Mouse (Mus musculus) limb, embryonic 14.5 days (tissue): ENCODE measurements around the gene Mme. TPM values are rescaled to one million over a fixed set of nuclear protein-coding genes. Genes with fewer than 3 reads are reported as not detected.

ENCODE experiments used
- ATAC-seq: fragments of 200-750 bp; cut with Nextera tagmentation; 2 replicates; pipeline ENCODE4 v1.8.0; 2017; ENCODE audit warnings: low read depth, moderate number of reproducible peaks, moderate TSS enrichment; ENCODE audit not compliant: low FRiP score
- DNase-seq: peaks from one replicate; pipeline ENCODE4 v3.0.0-alpha.2; 2015; ENCODE audit warnings: low spot score
- H3K27ac ChIP-seq: fragments of 300-500 bp; sonication (generic); replicated peaks from 2 replicates; pipeline ENCODE4 v1.5.1; 2014; ENCODE audit warnings: low read depth, mild to moderate bottlenecking, low read length, moderate library complexity, mixed read lengths
- H3K27me3 ChIP-seq: fragments of 300-500 bp; sonication (generic); 2 replicates; pipeline ENCODE4 v1.6.1; 2014; ENCODE audit warnings: low read length, mixed read lengths; ENCODE audit not compliant: control insufficient read depth, insufficient read depth
- H3K36me3 ChIP-seq: fragments of 300-500 bp; sonication (generic); 2 replicates; pipeline ENCODE4 v1.6.1; 2014; ENCODE audit warnings: mild to moderate bottlenecking, low read length, moderate library complexity, mixed read lengths; ENCODE audit not compliant: control insufficient read depth, insufficient read depth
- H3K4me1 ChIP-seq: fragments of 300-500 bp; sonication (generic); 2 replicates; pipeline ENCODE4 v1.6.1; 2014; ENCODE audit warnings: antibody characterized with exemption, low read length, mixed read lengths; ENCODE audit not compliant: control insufficient read depth, insufficient read depth
- H3K4me2 ChIP-seq: fragments of 300-500 bp; sonication (generic); replicated peaks from 2 replicates; pipeline ENCODE4 v1.6.1; 2014; ENCODE audit warnings: low read depth, mild to moderate bottlenecking, low read length, moderate library complexity; ENCODE audit not compliant: severe bottlenecking
- H3K4me3 ChIP-seq: fragments of 300-500 bp; sonication (generic); replicated peaks from 2 replicates; pipeline ENCODE4 v1.5.1; 2014; ENCODE audit warnings: low read length
- H3K9ac ChIP-seq: fragments of 300-500 bp; sonication (generic); 2 replicates; pipeline ENCODE4 v1.6.1; 2014; ENCODE audit warnings: mild to moderate bottlenecking, low read depth, low read length, moderate library complexity; ENCODE audit not compliant: severe bottlenecking
- H3K9me3 ChIP-seq: fragments of 300-500 bp; sonication (generic); 2 replicates; pipeline ENCODE4 v1.6.1; 2016; ENCODE audit warnings: low read length; ENCODE audit not compliant: control insufficient read depth
- POLR2A ChIP-seq: fragments of 200-500 bp; IDR thresholded peaks from 2 replicates; pipeline ENCODE4 v1.8.0; 2012; ENCODE audit warnings: inconsistent platforms, mild to moderate bottlenecking, moderate library complexity, borderline replicate concordance; ENCODE audit not compliant: insufficient read depth, insufficient read length; ENCODE audit errors: extremely low read depth
- WGBS: fragments of 180-500 bp; shearing (Covaris S2); extraction: QIAGEN DNeasy Blood & Tissue Kit; methylation state at CpG from one replicate; pipeline ENCODE4 v1.1.7; 2014; 5-methylcytosine and 5-hydroxymethylcytosine counted together
- polyA plus RNA-seq, 2 experiments: library from polyadenylated mRNA; depleted of rRNA in 1 of 2; stranded (reverse) in 1 of 2; unstranded in 1 of 2; fragments of >200 nt; fragmentation: Nextera tagmentation in 1 of 2; extraction: Ambion mirVana in 1 of 2; gene quantifications; 2 replicates each; pipeline versions ENCODE4 v1.2.1 to v1.2.3; 2012 to 2014

Mme gene
- polyA plus RNA-seq (2012; rRNA removed) (29.4 and 33.1 TPM in 2 replicates), polyA plus RNA-seq (2014; fragmentation: Nextera tagmentation; extraction: Ambion mirVana) (54.9 and 62.0 TPM in 2 replicates)

DNA sequence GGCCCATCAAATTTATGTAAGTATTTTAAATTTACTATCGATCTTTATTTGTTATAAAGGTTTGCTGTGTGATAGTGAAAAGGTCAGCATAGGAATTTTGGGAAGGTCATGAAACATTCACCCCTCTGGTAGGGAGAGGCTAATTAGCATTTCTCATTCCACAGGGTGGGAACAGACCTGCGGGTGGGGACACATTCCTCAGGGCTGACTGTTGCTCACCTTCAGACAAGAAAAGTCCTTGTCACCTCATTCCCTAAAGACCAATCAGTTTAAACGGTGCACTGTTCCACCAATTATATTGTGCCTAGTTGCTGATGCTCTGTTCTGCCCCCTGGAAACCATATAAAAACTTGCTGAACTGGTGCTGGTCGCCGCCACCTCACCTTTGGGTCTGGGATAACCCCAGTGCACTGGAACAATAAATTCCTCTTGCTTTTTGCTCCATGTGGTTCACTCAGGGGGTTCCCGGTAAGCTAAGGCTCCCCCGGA, at the start of gene Mme:
Gene Mme (plus strand): TSS at position 439 of the 489 bp plus-strand sequence.
- no peak within 1 kb of the TSS for H3K4me3 ChIP-seq
- ATAC-seq, result no peak
- DNase-seq, result no peak
- no peaks in the 10 kb centered on the region for H3K4me1 ChIP-seq
- no peaks in the 10 kb centered on the region for H3K36me3 ChIP-seq
- H3K27me3 ChIP-seq, result no peaks in the 10 kb centered on the region
- no peak within 1 kb of the TSS for H3K4me2 ChIP-seq
- no peak within 1 kb of the TSS for H3K27ac ChIP-seq
- no peak for TF ChIP-seq POLR2A
- no peak within 1 kb of the TSS for H3K9ac ChIP-seq
- H3K9me3 ChIP-seq, result no peaks in the 10 kb centered on the region
- 51% methylated on average over 7 of the region's 7 CpGs for whole genome bisulfite sequencing

DNA sequence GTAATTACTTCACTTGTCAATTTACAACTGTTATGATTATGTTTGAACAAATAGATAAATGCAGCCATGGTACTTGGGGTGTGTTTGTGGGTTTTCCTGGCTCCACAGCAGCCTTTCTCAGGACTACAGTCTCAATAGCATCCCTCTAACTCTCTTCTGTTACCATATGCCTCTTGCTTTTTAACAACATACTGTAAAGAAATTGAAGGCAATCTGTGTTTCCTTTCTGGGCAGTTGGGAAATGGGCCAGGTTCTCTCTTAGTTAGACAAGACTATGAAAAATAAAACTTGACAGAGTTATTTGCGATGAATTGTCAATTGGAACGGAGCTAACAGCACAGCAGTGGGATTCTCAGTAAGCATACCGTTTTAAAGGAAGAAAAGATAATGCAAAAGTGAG, 44.8 kb upstream of the Mme start:
- Histone ChIP-seq H3K27me3 (no peaks in the 10 kb centered on the region), H3K9ac (no peak overlapping the region), H3K4me3 (no peak overlapping the region), H3K36me3 (no peaks in the 10 kb centered on the region), H3K4me2 (no peak overlapping the region), H3K9me3 (no peaks in the 10 kb centered on the region), H3K27ac (no peak overlapping the region), H3K4me1 (no peaks in the 10 kb centered on the region)
- no peak for TF ChIP-seq POLR2A
- no peak for ATAC-seq
- no peak for DNase-seq
- 72% methylated on average over 3 of the region's 3 CpGs for WGBS

DNA sequence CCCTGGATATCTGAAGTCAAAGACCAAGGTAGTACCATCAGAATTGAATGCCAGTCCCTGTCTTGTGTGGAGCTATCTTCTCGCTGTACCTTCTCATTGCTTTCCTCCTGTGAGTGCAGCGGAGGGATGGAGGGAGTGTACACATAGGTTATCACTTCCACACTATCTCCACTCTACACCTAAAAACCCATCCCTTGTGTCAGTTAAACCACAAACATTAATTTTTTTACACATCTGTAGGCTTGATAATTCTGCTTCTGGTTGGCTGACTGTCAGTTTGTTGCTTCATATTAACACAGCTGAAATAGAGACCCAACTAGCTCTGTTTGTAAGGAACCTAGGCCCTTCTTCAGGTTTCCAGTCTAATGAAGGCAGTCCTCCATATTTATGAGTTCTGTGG, 43.3 kb upstream of the Mme start:
- no peaks in the 10 kb centered on the region for H3K4me1 ChIP-seq
- H3K4me2 ChIP-seq, result no peak overlapping the region
- H3K9me3 ChIP-seq, result no peaks in the 10 kb centered on the region
- WGBS, result 96% methylated on average over 2 of the region's 2 CpGs
- DNase-seq (no peak), ATAC-seq (no peak)
- no peaks in the 10 kb centered on the region for H3K27me3 ChIP-seq
- TF ChIP-seq POLR2A, result no peak
- H3K27ac ChIP-seq, result no peak overlapping the region
- H3K4me3 ChIP-seq, result no peak overlapping the region
- no peak overlapping the region for H3K9ac ChIP-seq
- no peaks in the 10 kb centered on the region for H3K36me3 ChIP-seq

DNA sequence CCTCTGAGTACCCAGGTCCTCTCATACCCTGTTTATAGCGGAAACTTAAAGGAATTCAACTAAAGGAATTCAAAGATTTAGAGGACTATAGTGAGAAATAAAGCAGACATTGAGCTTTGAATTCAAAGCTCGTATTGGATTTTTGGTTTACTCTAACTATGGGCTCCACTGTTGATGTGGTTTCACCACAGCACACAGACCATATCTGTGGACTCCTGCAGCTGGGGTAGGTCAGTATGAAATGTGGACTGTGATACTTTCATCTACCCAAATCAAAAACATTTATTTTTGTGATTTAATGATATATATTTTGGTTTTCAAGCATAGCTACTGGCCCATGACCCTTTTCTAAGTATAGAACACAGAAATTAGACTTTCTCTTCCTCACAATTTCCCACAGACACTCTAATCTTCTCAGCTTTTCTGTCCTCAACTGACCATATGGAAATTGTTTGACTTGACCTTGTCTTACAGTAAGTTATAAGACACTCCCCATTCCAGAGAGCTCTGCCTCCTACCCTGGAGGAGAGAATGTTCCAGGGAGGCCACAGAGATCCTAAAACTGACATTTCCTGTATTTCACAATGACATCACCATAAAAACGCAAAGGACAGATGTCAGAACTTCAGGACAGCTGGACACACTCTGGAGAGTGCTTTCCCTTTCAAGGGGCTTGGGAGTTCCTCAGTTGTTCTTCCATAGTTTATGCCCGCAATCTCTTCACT, 19.3 kb upstream of the Mme start:
- 80% methylated on average over 4 of the region's 4 CpGs for WGBS
- no peak for ATAC-seq
- Histone ChIP-seq H3K27me3 (no peaks in the 10 kb centered on the region), H3K9me3 (no peaks in the 10 kb centered on the region), H3K9ac (no peak overlapping the region), H3K4me2 (no peak overlapping the region), H3K4me1 (no peaks in the 10 kb centered on the region), H3K36me3 (no peaks in the 10 kb centered on the region), H3K27ac (no peak overlapping the region), H3K4me3 (no peak overlapping the region)
- no peak for TF ChIP-seq POLR2A
- DNase-seq, result no peak

DNA sequence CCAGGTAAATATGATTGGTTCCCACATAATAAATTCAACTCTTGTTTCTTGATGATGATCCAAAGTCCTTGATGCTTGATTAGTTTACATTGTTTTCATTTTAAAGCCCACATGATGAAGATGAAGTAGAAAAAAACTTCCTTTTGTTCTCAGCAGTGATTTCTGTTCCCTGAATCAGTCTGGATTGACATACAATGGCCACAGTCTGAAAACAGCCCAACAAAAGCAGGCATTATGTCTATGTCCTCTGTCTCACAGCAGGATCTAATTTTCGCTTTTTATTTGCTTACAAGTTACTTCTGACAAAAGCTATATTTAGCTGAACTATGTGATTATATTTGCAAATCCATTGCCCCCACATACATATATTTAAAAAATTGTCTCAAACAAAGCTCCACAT, 17.7 kb upstream of the Mme start:
- 83% methylated on average over 1 of the region's 1 CpGs for WGBS
- no peaks in the 10 kb centered on the region for H3K36me3 ChIP-seq
- DNase-seq, result no peak

More for the DNA sequence above, 17.7 kb upstream of the Mme start:
- H3K9me3 ChIP-seq, result no peaks in the 10 kb centered on the region
- no peak overlapping the region for H3K4me2 ChIP-seq
- ATAC-seq, result no peak
- no peak overlapping the region for H3K4me3 ChIP-seq
- TF ChIP-seq POLR2A, result no peak
- no peaks in the 10 kb centered on the region for H3K4me1 ChIP-seq
- no peak overlapping the region for H3K27ac ChIP-seq
- no peak overlapping the region for H3K9ac ChIP-seq
- H3K27me3 ChIP-seq, result no peaks in the 10 kb centered on the region
